Mouse (Mus musculus) ES-CJ7 (cell line): ENCODE results near the gene Tbxas1.

ENCODE experiments used
- DNase-seq: peaks from one replicate; pipeline ENCODE4 v3.0.0; 2011; ENCODE audit warnings: low read depth, low spot score

The Tbxas1 gene

GRCm38 (mm10) chr6:38995774-38996173 is 120.6 kb downstream of the Tbxas1 start:
- no peak for DNase-seq

GRCm38 (mm10) chr6:38997838-38998237 is 122.6 kb downstream of the Tbxas1 start:
- no peak for DNase-seq

- no peak for DNase-seq
Measured at GRCm38 (mm10) chr6:39003126-39003525, 127.9 kb downstream of the Tbxas1 start.

GRCm38 (mm10) chr6:39004003-39004473 is 128.8 kb downstream of the Tbxas1 start:
- no peak for DNase-seq

- DNase-seq = no peak
Measured at GRCm38 (mm10) chr6:39005267-39005944, 130.2 kb downstream of the Tbxas1 start.

- no peak for DNase-seq
Measured at GRCm38 (mm10) chr6:39005945-39006572, 130.9 kb downstream of the Tbxas1 start.

DNA sequence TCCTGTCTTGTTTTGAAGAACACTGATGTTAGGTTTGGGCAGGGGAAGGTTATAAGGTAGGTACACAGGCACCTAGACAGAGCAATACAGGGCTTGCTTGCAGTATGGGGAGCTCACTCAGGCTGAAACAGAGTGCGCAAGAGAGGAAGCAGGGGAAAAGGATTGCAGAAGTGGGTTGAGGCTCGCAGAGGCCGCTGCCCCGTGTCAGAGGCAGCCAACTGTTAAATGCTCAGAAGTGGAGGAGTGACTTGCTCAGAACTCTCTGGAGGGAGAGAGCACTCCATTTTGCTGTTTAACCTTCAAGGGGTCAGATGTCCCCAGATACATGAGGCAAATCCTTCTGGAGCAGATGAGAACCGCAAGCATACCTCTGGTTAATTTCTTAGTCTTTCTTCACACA is 132.0 kb downstream of the Tbxas1 start:
- no peak for DNase-seq

DNA sequence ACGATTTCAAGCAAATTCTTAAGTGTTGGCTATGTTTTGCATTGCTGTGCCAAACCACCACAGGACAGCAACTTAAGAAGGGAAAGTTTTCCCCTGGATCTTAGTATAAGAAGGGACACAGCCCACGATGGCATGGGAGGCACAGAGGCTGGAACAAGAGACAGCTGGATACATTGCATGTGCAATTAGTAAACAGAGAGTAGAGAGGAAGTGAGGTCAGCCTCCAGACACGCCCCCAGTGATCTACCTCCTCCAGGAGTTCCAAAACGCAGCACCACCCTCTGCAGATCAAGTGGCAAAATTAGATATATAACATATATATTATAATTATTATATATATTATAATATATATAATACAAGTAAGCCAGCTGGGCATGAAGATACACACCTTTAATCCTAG is 132.9 kb downstream of the Tbxas1 start:
- DNase-seq = no peak

GRCm38 (mm10) chr6:39013034-39013832 is 138.0 kb downstream of the Tbxas1 start:
- no peak for DNase-seq

DNA sequence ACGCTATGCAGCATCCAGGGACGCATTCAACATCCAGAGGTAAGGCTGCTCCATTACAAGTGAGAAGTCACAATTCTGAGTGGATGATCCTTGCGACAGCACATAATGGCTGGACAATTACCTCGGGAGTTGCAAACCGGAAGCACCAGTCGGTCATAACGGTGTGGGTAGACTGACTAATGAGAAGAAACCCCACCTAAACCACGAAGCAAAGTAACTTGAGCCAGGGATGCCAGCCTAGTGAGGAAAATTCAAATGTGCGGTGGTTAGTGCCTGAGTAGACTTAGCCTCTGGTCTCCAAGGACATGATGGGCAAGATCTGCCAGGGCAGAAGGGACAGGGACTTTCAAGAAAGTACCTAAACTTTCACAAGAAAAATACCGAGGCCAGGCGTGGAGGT is 142.7 kb downstream of the Tbxas1 start:
- no peak for DNase-seq

DNA sequence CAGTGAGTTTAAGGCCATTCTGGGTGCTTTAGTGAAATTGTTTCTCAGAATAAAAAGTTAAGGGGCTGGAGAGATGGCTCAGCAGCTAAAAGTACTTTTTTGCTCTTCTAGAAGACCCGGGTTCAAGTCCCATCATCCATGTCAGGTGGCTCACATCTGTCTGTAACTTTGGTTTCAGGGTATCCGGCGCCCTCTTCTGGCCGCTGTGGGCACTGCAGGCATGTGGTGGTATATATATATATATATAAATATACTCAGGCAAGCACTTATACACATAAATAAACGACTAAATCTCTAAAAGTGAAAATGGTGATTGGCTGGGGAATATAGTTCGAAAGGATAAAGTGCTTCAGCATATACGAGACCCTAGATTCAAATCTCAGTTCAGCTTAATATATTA is 143.6 kb downstream of the Tbxas1 start:
- peak; percentile 43 for DNase-seq

GRCm38 (mm10) chr6:39019219-39019618 is 144.0 kb downstream of the Tbxas1 start:
- no peak for DNase-seq

- no peak for DNase-seq
Measured at GRCm38 (mm10) chr6:39021909-39022308, 146.7 kb downstream of the Tbxas1 start.

GRCm38 (mm10) chr6:39022461-39023181 is 147.4 kb downstream of the Tbxas1 start:
- no peak for DNase-seq

DNA sequence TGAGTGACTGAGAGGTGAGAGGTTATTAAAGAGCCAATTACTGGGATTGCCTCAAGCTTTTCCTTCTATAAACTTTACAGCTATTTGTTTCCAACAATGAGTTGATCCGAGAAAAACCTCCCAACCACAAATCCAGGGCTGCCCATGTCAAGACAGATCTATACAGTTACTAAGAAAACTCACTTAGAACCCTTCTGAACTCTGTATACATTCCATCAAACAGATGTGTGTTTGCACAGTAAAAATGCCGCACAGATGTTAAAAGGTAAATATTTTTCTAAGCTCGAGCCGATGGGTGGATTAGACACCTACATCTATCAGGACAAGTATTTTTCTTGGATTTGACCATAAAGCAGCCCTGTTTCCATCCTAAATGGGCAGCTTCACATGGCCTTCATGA is 149.4 kb downstream of the Tbxas1 start:
- no peak for DNase-seq

DNA sequence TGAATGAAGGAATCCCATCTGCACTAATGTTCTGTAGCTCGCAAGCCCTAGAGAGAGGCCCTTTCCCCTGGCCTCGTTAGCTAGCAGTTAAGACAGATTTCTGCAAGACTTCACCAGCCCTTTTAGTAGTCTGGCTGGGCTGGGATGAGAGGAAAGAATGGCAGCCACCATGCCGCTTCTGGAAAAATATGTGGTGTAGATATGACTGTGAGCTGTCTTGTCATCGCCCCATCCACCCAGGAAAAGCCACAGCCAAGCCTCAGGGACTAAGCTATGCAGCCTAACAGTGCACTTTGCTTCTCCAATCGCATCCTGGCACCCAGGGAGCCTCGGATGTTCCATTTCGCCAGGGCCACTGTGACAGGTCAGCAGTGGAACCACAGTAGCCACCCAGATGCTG is 149.8 kb downstream of the Tbxas1 start:
- DNase-seq = no peak

DNA sequence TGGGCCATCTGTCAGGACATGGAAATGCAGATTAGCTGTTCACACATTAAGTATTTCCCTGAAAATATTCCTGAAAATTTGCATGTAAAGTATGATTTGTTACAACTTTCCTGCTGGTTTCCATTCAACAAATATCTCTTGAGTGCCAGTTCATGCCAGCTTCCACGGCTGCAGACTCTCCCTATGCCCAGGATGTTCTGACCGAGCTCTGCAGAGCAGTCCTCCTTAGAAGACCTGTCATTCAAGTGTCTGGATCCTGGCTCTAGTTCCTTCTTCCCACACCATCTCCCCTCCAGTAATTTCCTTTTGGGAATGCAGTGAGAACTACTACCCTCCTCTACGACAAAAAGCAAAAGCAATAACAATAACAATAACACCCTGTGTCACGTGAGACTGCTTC is 155.5 kb downstream of the Tbxas1 start:
- DNase-seq = no peak

- DNase-seq = no peak
Measured at GRCm38 (mm10) chr6:39033676-39034075, 158.5 kb downstream of the Tbxas1 start.

DNA sequence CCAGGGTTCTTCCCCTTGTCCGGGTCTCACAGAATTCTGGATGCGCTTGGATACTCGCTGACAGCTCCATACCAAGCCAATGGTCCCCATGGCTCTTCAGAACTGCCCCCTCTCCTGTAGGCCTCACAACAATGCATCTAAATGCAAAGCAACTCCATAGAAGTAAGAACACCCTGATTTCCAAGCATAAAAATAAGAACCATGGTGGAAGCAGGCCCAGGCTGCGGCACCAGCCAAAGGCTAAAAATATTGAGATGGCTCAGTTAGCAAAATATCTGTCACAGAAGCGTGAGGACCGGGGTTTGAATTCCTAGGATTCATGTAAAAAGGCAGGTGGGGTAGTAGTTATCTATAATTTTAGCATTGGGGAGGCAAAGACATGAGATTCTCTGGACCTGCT is 159.8 kb downstream of the Tbxas1 start:
- no peak for DNase-seq

- no peak for DNase-seq
Measured at GRCm38 (mm10) chr6:39036204-39036603, 161.0 kb downstream of the Tbxas1 start.

- DNase-seq = no peak
Measured at GRCm38 (mm10) chr6:39040451-39040850, 165.2 kb downstream of the Tbxas1 start.

DNA sequence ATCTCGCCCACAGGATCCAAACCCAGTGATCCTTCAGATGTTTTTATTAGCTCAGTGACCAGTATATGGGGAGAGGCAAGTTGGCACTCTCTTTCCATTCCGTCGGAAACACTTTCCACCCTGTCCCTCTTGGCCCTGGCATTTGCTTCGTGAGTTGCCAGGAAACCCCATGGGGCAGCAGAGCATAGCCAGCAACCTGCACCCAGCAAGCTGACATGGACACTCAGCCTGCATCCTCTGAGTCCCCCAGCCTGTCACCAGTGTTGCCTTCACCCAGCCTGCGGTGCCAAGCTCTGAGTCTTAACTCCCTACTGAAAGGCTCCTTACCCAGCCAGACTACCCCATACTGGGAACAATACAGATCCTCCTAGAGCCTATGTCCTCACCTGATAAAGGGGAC is 173.9 kb downstream of the Tbxas1 start:
- no peak for DNase-seq
